Mouse (Mus musculus): Measurements from ENCODE around the gene Gmds. TPM values are rescaled to one million over a fixed set of nuclear protein-coding genes. Genes with fewer than 3 reads are reported as not detected.

The Gmds gene
- polyA plus RNA-seq, 1 experiment from 2014 or later: 37.2 TPM

DNA sequence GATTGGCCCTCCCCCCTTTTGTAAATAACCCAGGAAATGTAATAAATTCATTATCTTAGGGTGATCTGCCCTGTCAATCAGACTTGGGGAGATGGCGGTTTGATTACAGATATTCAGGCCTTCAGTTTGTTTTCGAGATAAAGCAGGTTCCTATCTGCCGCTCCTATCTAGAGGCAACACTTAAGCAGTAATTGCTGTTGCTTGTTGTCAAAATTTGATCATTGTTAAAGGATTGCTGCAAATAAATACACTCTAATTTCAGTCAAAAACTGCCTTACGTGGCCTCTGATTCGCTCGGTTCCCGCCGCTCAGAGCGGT, 528.2 kb downstream of the Gmds start:
- 4% methylated on average over 9 of the region's 9 CpGs for WGBS

DNA sequence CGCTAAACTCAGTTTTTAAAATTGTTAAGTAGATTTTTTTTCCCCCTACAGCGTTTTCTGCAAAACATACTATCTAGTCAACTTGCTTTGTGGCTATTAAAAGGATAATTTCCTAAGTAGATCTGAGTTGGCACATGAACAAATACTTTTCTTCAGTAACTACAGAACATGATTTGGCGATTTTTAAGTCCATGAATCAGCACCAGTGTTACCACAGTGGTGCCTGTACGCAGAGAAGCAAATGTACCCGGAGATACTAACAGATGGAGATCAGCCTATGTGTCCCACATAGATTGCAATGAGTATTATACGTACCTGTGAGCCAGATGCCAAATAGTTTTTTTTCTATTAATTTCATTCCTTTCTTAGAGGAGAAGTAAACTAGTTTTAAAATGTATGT, 528.8 kb downstream of the Gmds start:
- H3K36me3 ChIP-seq: no peaks in the 10 kb centered on the region
- no peak overlapping the region for H3K27ac ChIP-seq (replicated peaks)
- H3K27me3 ChIP-seq: peaks cover 60% of the 10 kb centered on the region
- ATAC-seq (ENCODE audit: low FRiP score, low read depth): no peak
- no peak overlapping the region for H3K4me2 ChIP-seq
- H3K9ac ChIP-seq: no peak overlapping the region
- H3K9me3 ChIP-seq: no peaks in the 10 kb centered on the region
- peaks cover 34% of the 10 kb centered on the region for H3K4me1 ChIP-seq (replicated peaks)
- H3K4me3 ChIP-seq: peak overlapping the region; percentile 14; the same call in 1 of the 2 replicates
- 8% methylated on average over 6 of the region's 6 CpGs for WGBS

More for the DNA sequence above, 528.2 kb downstream of the Gmds start:
- Histone ChIP-seq H3K36me3 (no peaks in the 10 kb centered on the region), H3K27ac (replicated peaks) (no peak overlapping the region), H3K27me3 (peaks cover 60% of the 10 kb centered on the region), H3K4me2 (no peak overlapping the region), H3K9me3 (no peaks in the 10 kb centered on the region), H3K4me1 (replicated peaks) (peaks cover 34% of the 10 kb centered on the region), H3K9ac (no peak overlapping the region; the same call in 1 of the 2 replicates), H3K4me3 (peak overlapping the region; percentile 30)
- no peak for ATAC-seq (ENCODE audit: low FRiP score, low read depth)

DNA sequence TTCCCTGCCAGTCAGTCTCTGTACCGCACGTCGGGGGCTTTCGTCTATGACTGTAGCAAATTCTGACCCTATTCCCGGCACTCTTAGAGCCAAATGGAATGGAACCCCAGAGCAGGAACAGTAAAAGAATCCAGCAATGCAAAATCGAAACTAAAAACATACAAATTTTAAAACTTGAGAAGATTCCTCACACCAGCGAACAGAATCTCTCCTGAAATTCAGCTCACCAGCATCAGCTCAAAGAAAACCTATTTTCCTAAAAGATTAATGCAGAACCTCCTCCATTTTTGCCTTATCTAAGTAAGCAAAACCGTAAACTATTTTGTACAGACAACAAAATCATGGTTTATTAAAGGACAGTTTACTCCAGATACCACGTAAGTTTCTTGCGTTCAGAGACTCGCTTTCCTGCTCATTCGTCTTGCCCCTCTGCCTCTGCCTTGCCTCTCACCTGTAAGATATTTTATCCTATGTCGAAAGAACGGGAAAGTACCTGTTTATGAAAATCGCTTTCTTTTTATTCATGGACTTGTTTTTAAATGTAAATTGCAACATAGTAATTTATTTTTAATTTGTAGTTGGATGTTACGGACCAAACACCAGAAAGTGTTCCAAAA, 529.6 kb downstream of the Gmds start:
- Histone ChIP-seq H3K27me3 (peaks cover 57% of the 10 kb centered on the region), H3K27ac (replicated peaks) (0 out of 2 replicates have a peak overlapping the region, but pooled peaks have one; percentile 70), H3K36me3 (no peaks in the 10 kb centered on the region), H3K9ac (no peak overlapping the region), H3K4me1 (replicated peaks) (peaks cover 34% of the 10 kb centered on the region), H3K4me2 (no peak overlapping the region), H3K4me3 (peak overlapping the region; percentile 40), H3K9me3 (no peaks in the 10 kb centered on the region)
- WGBS: 6% methylated on average over 16 of the region's 16 CpGs
- ATAC-seq (ENCODE audit: low FRiP score, low read depth): no peak

DNA sequence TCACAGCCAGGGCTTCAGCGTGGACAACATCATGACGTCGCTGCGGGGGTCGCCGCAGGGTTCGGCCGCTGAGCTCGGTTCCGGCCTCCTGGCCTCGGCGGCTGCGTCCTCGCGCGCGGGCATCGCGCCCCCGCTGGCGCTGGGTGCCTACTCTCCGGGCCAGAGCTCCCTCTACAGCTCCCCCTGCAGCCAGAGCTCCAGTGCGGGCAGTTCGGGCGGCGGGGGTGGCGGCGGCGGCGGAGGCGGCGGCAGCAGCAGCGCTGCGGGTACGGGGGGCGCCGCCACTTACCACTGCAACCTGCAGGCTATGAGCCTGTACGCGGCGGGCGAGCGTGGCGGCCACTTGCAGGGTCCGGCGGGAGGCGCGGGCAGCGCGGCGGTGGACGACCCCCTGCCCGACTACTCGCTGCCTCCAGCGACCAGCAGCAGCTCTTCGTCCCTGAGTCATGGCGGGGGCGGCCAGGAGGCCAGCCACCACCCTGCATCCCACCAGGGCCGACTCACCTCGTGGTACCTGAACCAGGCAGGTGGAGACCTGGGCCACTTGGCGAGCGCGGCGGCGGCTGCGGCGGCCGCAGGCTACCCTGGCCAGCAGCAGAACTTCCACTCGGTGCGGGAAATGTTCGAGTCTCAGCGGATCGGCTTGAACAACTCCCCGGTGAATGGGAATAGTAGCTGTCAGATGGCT, 530.3 kb downstream of the Gmds start:
- Histone ChIP-seq H3K9me3 (no peaks in the 10 kb centered on the region), H3K27me3 (peaks cover 55% of the 10 kb centered on the region), H3K4me1 (replicated peaks) (peaks cover 37% of the 10 kb centered on the region), H3K9ac (peak overlapping the region; percentile 24; the same call in 1 of the 2 replicates), H3K27ac (replicated peaks) (peak overlapping the region; percentile 70), H3K36me3 (no peaks in the 10 kb centered on the region), H3K4me3 (peak overlapping the region; percentile 40), H3K4me2 (peak overlapping the region; percentile 69)
- under 1% methylated on average over 65 of the region's 73 CpGs for WGBS
- no peak for ATAC-seq (ENCODE audit: low FRiP score, low read depth)

DNA sequence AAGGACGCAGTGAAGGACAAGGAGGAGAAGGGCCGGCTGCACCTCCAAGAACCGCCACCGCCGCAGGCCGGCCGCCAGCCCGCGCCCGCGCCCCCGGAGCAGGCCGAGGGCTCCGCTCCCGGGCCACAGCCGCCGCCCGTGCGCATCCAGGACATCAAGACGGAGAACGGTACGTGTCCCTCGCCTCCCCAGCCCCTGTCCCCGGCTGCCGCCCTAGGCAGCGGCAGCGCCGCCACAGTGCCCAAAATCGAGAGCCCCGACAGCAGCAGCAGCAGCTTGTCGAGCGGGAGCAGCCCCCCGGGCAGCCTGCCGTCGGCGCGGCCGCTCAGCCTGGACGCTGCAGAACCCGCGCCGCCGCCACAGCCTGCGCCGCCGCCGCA, 530.8 kb downstream of the Gmds start:
- H3K27ac ChIP-seq (replicated peaks): peak overlapping the region; percentile 70
- H3K27me3 ChIP-seq: peaks cover 54% of the 10 kb centered on the region
- ATAC-seq (ENCODE audit: low FRiP score, low read depth): no peak
- H3K9me3 ChIP-seq: no peaks in the 10 kb centered on the region
- peak overlapping the region; percentile 40 for H3K4me3 ChIP-seq
- H3K4me1 ChIP-seq (replicated peaks): peaks cover 37% of the 10 kb centered on the region
- peak overlapping the region; percentile 24; the same call in 1 of the 2 replicates for H3K9ac ChIP-seq
- H3K36me3 ChIP-seq: no peaks in the 10 kb centered on the region
- peak overlapping the region; percentile 69 for H3K4me2 ChIP-seq
- WGBS: under 1% methylated on average over 45 of the region's 47 CpGs

DNA sequence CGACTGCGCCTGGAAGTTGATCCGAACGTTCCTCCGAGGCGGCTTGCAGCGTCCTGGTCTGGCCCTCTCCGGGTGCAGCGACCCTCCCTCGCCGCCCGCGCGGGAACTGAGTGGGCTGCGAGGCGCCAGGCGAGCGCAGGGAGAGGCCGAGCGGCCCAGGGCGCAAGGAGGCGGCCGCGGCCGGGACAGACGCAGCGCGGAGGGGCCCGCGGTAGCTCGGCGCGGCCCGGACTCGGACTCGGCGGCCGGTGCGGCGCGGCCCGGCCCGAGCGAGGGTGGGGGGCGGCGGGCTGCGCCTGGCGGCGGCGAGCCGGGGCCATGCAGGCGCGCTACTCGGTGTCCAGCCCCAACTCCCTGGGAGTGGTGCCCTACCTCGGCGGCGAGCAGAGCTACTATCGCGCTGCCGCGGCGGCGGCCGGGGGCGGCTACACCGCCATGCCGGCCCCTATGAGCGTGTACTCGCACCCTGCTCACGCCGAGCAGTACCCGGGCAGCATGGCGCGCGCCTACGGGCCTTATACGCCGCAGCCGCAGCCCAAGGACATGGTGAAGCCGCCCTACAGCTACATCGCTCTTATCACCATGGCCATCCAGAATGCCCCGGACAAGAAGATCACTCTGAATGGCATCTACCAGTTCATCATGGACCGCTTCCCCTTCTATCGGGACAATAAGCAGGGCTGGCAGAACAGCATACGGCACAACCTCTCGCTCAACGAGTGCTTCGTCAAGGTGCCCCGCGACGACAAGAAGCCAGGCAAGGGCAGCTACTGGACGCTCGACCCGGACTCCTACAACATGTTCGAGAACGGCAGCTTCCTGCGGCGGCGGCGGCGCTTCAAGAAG, 531.4 kb downstream of the Gmds start:
- Histone ChIP-seq H3K27ac (replicated peaks) (peak overlapping the region; percentile 70), H3K4me2 (peak overlapping the region; percentile 69), H3K27me3 (peaks cover 53% of the 10 kb centered on the region), H3K9ac (peak overlapping the region; percentile 26), H3K4me3 (peak overlapping the region; percentile 40), H3K4me1 (replicated peaks) (peaks cover 37% of the 10 kb centered on the region), H3K36me3 (no peaks in the 10 kb centered on the region), H3K9me3 (no peaks in the 10 kb centered on the region)
- peak; percentile 47 for ATAC-seq (ENCODE audit: low FRiP score, low read depth)
- under 1% methylated on average over 100 of the region's 101 CpGs for WGBS

DNA sequence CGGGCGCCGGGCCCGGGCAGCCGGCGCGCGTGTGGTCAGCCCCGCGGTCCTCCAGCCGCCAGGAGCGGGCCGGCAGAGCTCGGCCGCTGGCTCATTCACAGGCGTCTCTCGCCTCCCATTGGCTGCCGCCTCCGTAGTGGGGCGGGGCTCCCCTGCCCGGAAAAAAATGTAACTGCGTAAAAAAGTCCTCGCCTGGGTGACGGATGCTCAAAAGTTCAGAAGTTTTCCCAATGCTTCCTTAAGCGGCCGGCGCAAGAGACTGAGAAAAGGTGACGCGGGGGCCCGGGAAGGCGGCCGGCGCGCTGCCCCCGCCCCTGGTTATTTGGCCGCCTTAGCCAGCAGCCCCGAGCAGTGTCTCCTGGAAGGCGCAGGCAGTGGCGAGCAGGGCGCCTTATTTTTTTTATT, 532.1 kb downstream of the Gmds start, which contains the start of gene Foxc1:
TSS of gene Foxc1 (plus strand) at position 206 of the 405 bp plus-strand sequence.
- Histone ChIP-seq H3K4me3 (peak within 1 kb of the TSS; percentile 40), H3K9ac (peak within 1 kb of the TSS; percentile 26), H3K36me3 (no peaks in the 10 kb centered on the region), H3K27me3 (peaks cover 53% of the 10 kb centered on the region), H3K9me3 (no peaks in the 10 kb centered on the region), H3K27ac (replicated peaks) (peak within 1 kb of the TSS; percentile 70), H3K4me1 (replicated peaks) (peaks cover 42% of the 10 kb centered on the region), H3K4me2 (peak within 1 kb of the TSS; percentile 69)
- WGBS: 0% methylated on average over 40 of the region's 40 CpGs
- peak; percentile 81 for ATAC-seq (ENCODE audit: low FRiP score, low read depth)

DNA sequence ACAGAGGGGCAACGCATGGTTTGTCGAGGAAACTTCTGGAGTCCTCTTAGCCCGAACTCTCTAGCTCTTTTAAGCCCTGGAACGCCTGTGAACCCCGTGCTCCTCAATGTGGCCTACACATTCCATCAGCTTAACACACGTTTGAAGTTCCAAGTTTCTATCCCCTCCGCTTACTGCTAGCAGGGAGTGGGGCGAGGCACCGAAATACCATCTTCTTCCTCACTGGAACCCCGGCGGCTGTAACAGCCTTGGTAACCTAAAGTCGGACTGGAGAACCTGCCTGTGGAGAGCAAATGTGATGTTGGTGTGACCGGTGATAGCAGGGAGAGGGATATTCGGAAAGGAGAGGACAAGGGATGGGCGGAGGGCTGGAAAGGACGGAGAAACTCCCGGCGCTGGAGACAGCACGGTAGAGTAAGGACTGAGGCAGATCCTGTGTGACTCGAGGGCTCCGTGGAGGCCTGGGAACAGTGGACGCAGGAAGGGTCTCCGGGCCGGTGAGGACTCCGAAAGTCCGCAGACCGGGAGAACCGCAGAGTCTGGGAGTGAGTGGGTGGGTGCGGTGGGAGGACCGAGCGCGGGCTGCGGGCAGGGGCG, 532.6 kb downstream of the Gmds start:
- Histone ChIP-seq H3K27me3 (peaks cover 54% of the 10 kb centered on the region), H3K4me2 (peak overlapping the region; percentile 69), H3K9ac (peak overlapping the region; percentile 7; the same call in 1 of the 2 replicates), H3K36me3 (no peaks in the 10 kb centered on the region), H3K4me3 (peak overlapping the region; percentile 40), H3K9me3 (no peaks in the 10 kb centered on the region), H3K27ac (replicated peaks) (peak overlapping the region; percentile 28; the same call in 1 of the 2 replicates), H3K4me1 (replicated peaks) (peaks cover 42% of the 10 kb centered on the region)
- peak; percentile 45; the same call in 1 of the 2 replicates for ATAC-seq (ENCODE audit: low FRiP score, low read depth)
- WGBS: under 1% methylated on average over 34 of the region's 34 CpGs

DNA sequence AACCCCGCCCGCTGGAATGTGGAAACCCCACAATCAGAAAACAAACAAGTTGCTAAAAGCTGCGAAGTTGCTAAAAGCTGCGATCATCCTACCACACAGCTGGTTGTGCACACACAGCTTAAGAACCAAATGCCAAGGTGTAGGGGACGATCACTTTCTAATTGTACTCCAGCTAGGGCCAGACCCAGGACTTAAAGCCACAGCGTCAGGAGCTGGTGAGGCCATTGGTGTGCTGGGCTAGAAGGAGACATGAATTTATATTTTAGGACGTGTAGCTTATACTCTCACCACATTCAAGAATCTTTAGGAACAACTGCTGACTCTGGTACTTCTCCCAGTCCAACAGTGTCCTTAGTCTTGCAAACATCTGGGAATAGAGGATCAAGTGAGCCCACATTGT, 534.0 kb downstream of the Gmds start:
- no peaks in the 10 kb centered on the region for H3K36me3 ChIP-seq
- H3K9me3 ChIP-seq: no peaks in the 10 kb centered on the region
- peaks cover 46% of the 10 kb centered on the region for H3K4me1 ChIP-seq (replicated peaks)
- peaks cover 58% of the 10 kb centered on the region for H3K27me3 ChIP-seq
- H3K4me2 ChIP-seq: no peak overlapping the region
- WGBS: under 1% methylated on average over 7 of the region's 7 CpGs
- no peak overlapping the region for H3K4me3 ChIP-seq
- H3K27ac ChIP-seq (replicated peaks): no peak overlapping the region
- ATAC-seq (ENCODE audit: low FRiP score, low read depth): no peak
- H3K9ac ChIP-seq: no peak overlapping the region

DNA sequence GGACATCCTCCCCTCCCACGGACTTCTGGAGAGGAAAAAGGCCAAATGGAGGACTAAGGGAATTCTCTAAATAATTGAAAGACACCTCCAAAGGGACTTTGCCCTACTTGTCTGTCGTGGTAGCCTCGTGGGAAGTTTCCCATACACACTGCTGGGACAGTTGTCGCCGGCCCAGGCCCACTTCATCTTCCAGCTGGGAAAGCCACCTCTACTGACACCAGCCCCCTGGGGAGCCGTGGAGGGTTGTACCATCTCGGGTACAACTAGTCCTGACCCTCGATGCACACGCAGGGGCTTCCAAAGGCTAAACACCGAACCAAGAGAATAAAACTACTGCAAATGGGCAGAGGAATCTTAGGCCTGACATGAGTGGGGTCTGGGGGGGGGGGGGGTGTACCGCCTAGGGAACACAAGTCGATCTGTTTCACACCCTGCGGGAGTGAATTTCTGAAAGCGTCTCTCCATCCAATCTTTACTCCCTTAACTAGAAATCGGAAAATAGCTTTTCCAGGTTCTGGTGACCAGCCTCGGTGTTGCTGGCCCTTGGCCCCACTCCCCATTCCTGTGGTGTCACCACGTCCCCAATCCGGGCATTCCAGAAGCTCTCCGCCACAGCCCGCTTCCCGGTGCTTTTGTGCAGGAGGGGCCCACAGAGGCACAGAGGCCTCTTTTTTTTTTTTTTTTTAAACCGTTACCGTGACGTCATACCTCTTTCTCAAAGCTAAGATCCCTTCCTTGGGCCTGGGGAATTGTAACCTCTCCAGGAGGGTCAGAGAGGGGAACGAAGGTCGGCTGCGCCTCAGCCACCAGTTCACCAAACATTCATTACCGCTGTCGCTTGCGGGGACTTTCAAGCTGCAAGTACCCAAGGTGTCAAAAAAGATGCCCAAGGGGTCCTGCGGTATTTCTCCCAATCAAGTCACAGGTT, 535.1 kb downstream of the Gmds start:
- Histone ChIP-seq H3K9ac (no peak overlapping the region), H3K4me1 (replicated peaks) (peaks cover 45% of the 10 kb centered on the region), H3K27ac (replicated peaks) (no peak overlapping the region), H3K4me3 (no peak overlapping the region), H3K36me3 (no peaks in the 10 kb centered on the region), H3K9me3 (no peaks in the 10 kb centered on the region), H3K27me3 (peaks cover 69% of the 10 kb centered on the region), H3K4me2 (peak overlapping the region; percentile 27)
- WGBS: under 1% methylated on average over 31 of the region's 31 CpGs
- ATAC-seq (ENCODE audit: low FRiP score, low read depth): no peak

DNA sequence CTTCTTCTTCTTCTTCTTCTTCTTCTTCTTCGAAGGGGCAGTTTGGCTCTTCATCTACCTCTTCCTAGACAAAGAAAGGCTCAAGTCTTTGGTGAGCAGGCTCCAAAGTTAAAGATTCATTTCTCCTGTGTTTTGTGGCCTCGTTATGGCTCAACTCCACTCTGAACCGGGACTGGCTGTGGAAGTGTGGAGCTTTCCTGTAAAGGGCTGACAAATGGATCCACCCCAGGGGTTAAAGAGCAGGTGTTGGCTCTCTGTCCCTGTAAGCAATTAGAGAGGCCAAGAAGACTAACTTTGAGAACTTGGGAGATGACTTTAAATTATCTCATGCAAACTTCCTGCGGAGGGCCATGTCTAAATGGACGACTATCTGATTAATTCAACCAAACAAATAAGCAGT, 536.1 kb downstream of the Gmds start:
- 10% methylated on average over 5 of the region's 5 CpGs for WGBS
- Histone ChIP-seq H3K27me3 (peaks cover 73% of the 10 kb centered on the region), H3K4me2 (no peak overlapping the region), H3K36me3 (no peaks in the 10 kb centered on the region), H3K4me1 (replicated peaks) (peaks cover 35% of the 10 kb centered on the region), H3K9me3 (no peaks in the 10 kb centered on the region), H3K9ac (no peak overlapping the region), H3K4me3 (no peak overlapping the region), H3K27ac (replicated peaks) (no peak overlapping the region)
- ATAC-seq (ENCODE audit: low FRiP score, low read depth): no peak

Measured in hindbrain, embryonic 15.5 days (tissue).